Mouse (Mus musculus): ENCODE measurements around the gene Mef2a. TPM values are rescaled to one million over a fixed set of nuclear protein-coding genes. Genes with fewer than 3 reads are reported as not detected.
A peak's percentile ranks its signal among the peaks of the same experiment; 100 is the strongest.

Gene Mef2a
- polyA plus RNA-seq, 1 experiment from 2014 or later, result 59.1 TPM

- H3K9ac ChIP-seq (ENCODE audit: low read depth, low read length), result no peak overlapping the region
- 78% methylated on average over 3 of the region's 3 CpGs for WGBS
- no peaks in the 10 kb centered on the region for H3K9me3 ChIP-seq (ENCODE audit: control insufficient read depth, low read length)
- ATAC-seq (ENCODE audit: low read depth) (no peak), DNase-seq (ENCODE audit: low spot score) (no peak)
- no peak overlapping the region for H3K27ac ChIP-seq (replicated peaks; ENCODE audit: low read depth, low read length)
- no peaks in the 10 kb centered on the region for H3K4me1 ChIP-seq (ENCODE audit: control insufficient read depth, insufficient read depth, low read length)
- no peak overlapping the region for H3K4me2 ChIP-seq (ENCODE audit: low read depth, low read length)
- H3K4me3 ChIP-seq (ENCODE audit: low read depth, low read length), result no peak overlapping the region
- H3K36me3 ChIP-seq (ENCODE audit: control insufficient read depth, insufficient read depth, low read length), result peaks cover 50% of the 10 kb centered on the region
- H3K27me3 ChIP-seq (replicated peaks; ENCODE audit: control insufficient read depth, insufficient read depth, low read length), result no peaks in the 10 kb centered on the region
Observed at GRCm38 (mm10) chr7:67230640-67231140, 142.0 kb downstream of the Mef2a start.

- Histone ChIP-seq H3K36me3 (ENCODE audit: control insufficient read depth, insufficient read depth, low read length) (peaks cover 50% of the 10 kb centered on the region), H3K27me3 (replicated peaks; ENCODE audit: control insufficient read depth, insufficient read depth, low read length) (no peaks in the 10 kb centered on the region), H3K4me3 (ENCODE audit: low read depth, low read length) (no peak overlapping the region), H3K4me2 (ENCODE audit: low read depth, low read length) (no peak overlapping the region), H3K27ac (replicated peaks; ENCODE audit: low read depth, low read length) (no peak overlapping the region), H3K9ac (ENCODE audit: low read depth, low read length) (no peak overlapping the region), H3K9me3 (ENCODE audit: control insufficient read depth, low read length) (no peaks in the 10 kb centered on the region), H3K4me1 (ENCODE audit: control insufficient read depth, insufficient read depth, low read length) (no peaks in the 10 kb centered on the region)
- DNase-seq (ENCODE audit: low spot score), result peak; percentile 40
- 79% methylated on average over 3 of the region's 3 CpGs for WGBS
- ATAC-seq (ENCODE audit: low read depth), result no peak
Observed at GRCm38 (mm10) chr7:67230221-67230620, 142.4 kb downstream of the Mef2a start.

GRCm38 (mm10) chr7:67229701-67230100 lies 143.0 kb downstream of the Mef2a start:
- Histone ChIP-seq H3K4me2 (ENCODE audit: low read depth, low read length) (no peak overlapping the region), H3K36me3 (ENCODE audit: control insufficient read depth, insufficient read depth, low read length) (peaks cover 50% of the 10 kb centered on the region), H3K9me3 (ENCODE audit: control insufficient read depth, low read length) (no peaks in the 10 kb centered on the region), H3K27me3 (replicated peaks; ENCODE audit: control insufficient read depth, insufficient read depth, low read length) (no peaks in the 10 kb centered on the region), H3K4me1 (ENCODE audit: control insufficient read depth, insufficient read depth, low read length) (no peaks in the 10 kb centered on the region), H3K9ac (ENCODE audit: low read depth, low read length) (no peak overlapping the region), H3K27ac (replicated peaks; ENCODE audit: low read depth, low read length) (no peak overlapping the region), H3K4me3 (ENCODE audit: low read depth, low read length) (no peak overlapping the region)
- ATAC-seq (ENCODE audit: low read depth) (no peak), DNase-seq (ENCODE audit: low spot score) (no peak)
- 87% methylated on average over 3 of the region's 3 CpGs for WGBS

- peaks cover 49% of the 10 kb centered on the region for H3K36me3 ChIP-seq (ENCODE audit: control insufficient read depth, insufficient read depth, low read length)
- H3K4me1 ChIP-seq (ENCODE audit: control insufficient read depth, insufficient read depth, low read length), result no peaks in the 10 kb centered on the region
- H3K9me3 ChIP-seq (ENCODE audit: control insufficient read depth, low read length), result no peaks in the 10 kb centered on the region
- H3K4me3 ChIP-seq (ENCODE audit: low read depth, low read length), result no peak overlapping the region
- ATAC-seq (ENCODE audit: low read depth), result peak; percentile 50
- no peak overlapping the region for H3K27ac ChIP-seq (replicated peaks; ENCODE audit: low read depth, low read length)
- no peak overlapping the region for H3K4me2 ChIP-seq (ENCODE audit: low read depth, low read length)
- no peaks in the 10 kb centered on the region for H3K27me3 ChIP-seq (replicated peaks; ENCODE audit: control insufficient read depth, insufficient read depth, low read length)
- peak; percentile 17 for DNase-seq (ENCODE audit: low spot score)
- 89% methylated on average over 5 of the region's 5 CpGs for WGBS
- H3K9ac ChIP-seq (ENCODE audit: low read depth, low read length), result no peak overlapping the region
Observed at GRCm38 (mm10) chr7:67228891-67229602, 143.6 kb downstream of the Mef2a start.

- Histone ChIP-seq H3K27ac (replicated peaks; ENCODE audit: low read depth, low read length) (no peak overlapping the region), H3K36me3 (ENCODE audit: control insufficient read depth, insufficient read depth, low read length) (peaks cover 47% of the 10 kb centered on the region), H3K4me3 (ENCODE audit: low read depth, low read length) (no peak overlapping the region), H3K4me2 (ENCODE audit: low read depth, low read length) (no peak overlapping the region), H3K9ac (ENCODE audit: low read depth, low read length) (no peak overlapping the region), H3K4me1 (ENCODE audit: control insufficient read depth, insufficient read depth, low read length) (peaks cover 2% of the 10 kb centered on the region; the same call in 1 of the 2 replicates), H3K27me3 (replicated peaks; ENCODE audit: control insufficient read depth, insufficient read depth, low read length) (no peaks in the 10 kb centered on the region), H3K9me3 (ENCODE audit: control insufficient read depth, low read length) (no peaks in the 10 kb centered on the region)
- WGBS, result 50% methylated on average over 3 of the region's 3 CpGs
- ATAC-seq (ENCODE audit: low read depth) (no peak), DNase-seq (ENCODE audit: low spot score) (no peak)
Observed at GRCm38 (mm10) chr7:67228390-67228789, 144.3 kb downstream of the Mef2a start.

- H3K4me1 ChIP-seq (ENCODE audit: control insufficient read depth, insufficient read depth, low read length), result peaks cover 8% of the 10 kb centered on the region; the same call in 1 of the 2 replicates
- no peak overlapping the region for H3K4me3 ChIP-seq (ENCODE audit: low read depth, low read length)
- H3K27ac ChIP-seq (replicated peaks; ENCODE audit: low read depth, low read length), result no peak overlapping the region
- H3K9me3 ChIP-seq (ENCODE audit: control insufficient read depth, low read length), result no peaks in the 10 kb centered on the region
- no peak overlapping the region for H3K9ac ChIP-seq (ENCODE audit: low read depth, low read length)
- 61% methylated on average over 1 of the region's 1 CpGs for WGBS
- H3K36me3 ChIP-seq (ENCODE audit: control insufficient read depth, insufficient read depth, low read length), result peaks cover 39% of the 10 kb centered on the region
- no peak overlapping the region for H3K4me2 ChIP-seq (ENCODE audit: low read depth, low read length)
- no peak for ATAC-seq (ENCODE audit: low read depth)
- no peaks in the 10 kb centered on the region for H3K27me3 ChIP-seq (replicated peaks; ENCODE audit: control insufficient read depth, insufficient read depth, low read length)
- DNase-seq (ENCODE audit: low spot score), result no peak
Observed at GRCm38 (mm10) chr7:67227538-67227937, 145.1 kb downstream of the Mef2a start.

GRCm38 (mm10) chr7:67225943-67226625 lies 146.6 kb downstream of the Mef2a start:
- Histone ChIP-seq H3K36me3 (ENCODE audit: control insufficient read depth, insufficient read depth, low read length) (peaks cover 29% of the 10 kb centered on the region), H3K4me1 (ENCODE audit: control insufficient read depth, insufficient read depth, low read length) (peaks cover 8% of the 10 kb centered on the region; the same call in 1 of the 2 replicates), H3K4me3 (ENCODE audit: low read depth, low read length) (no peak overlapping the region), H3K27ac (replicated peaks; ENCODE audit: low read depth, low read length) (no peak overlapping the region), H3K9me3 (ENCODE audit: control insufficient read depth, low read length) (no peaks in the 10 kb centered on the region), H3K27me3 (replicated peaks; ENCODE audit: control insufficient read depth, insufficient read depth, low read length) (no peaks in the 10 kb centered on the region), H3K4me2 (ENCODE audit: low read depth, low read length) (no peak overlapping the region), H3K9ac (ENCODE audit: low read depth, low read length) (no peak overlapping the region)
- 89% methylated on average over 15 of the region's 15 CpGs for WGBS
- ATAC-seq (ENCODE audit: low read depth) (no peak), DNase-seq (ENCODE audit: low spot score) (no peak)

- Histone ChIP-seq H3K9ac (ENCODE audit: low read depth, low read length) (peak within 1 kb of the TSS; percentile 84), H3K4me2 (ENCODE audit: low read depth, low read length) (peak within 1 kb of the TSS; percentile 87), H3K36me3 (ENCODE audit: control insufficient read depth, insufficient read depth, low read length) (peaks cover 29% of the 10 kb centered on the region), H3K9me3 (ENCODE audit: control insufficient read depth, low read length) (no peaks in the 10 kb centered on the region), H3K27me3 (replicated peaks; ENCODE audit: control insufficient read depth, insufficient read depth, low read length) (no peaks in the 10 kb centered on the region), H3K4me1 (ENCODE audit: control insufficient read depth, insufficient read depth, low read length) (peaks cover 8% of the 10 kb centered on the region; the same call in 1 of the 2 replicates), H3K27ac (replicated peaks; ENCODE audit: low read depth, low read length) (no peak within 1 kb of the TSS; the same call in 1 of the 2 replicates), H3K4me3 (ENCODE audit: low read depth, low read length) (peak within 1 kb of the TSS; percentile 77)
- WGBS, result 3% methylated on average over 23 of the region's 31 CpGs
- peak; percentile 97 for ATAC-seq (ENCODE audit: low read depth)
- DNase-seq (ENCODE audit: low spot score), result peak; percentile 97
Observed at GRCm38 (mm10) chr7:67222220-67222862, 150.3 kb downstream of the Mef2a start, which contains the start of gene Lysmd4. Gene Lysmd4, plus strand, starts transcription at chr7:67222544.
